Mouse (Mus musculus) embryonic facial prominence, embryonic 12.5 days (tissue): Measurements from ENCODE around the gene Etv6. TPM values are rescaled to one million over a fixed set of nuclear protein-coding genes. Genes with fewer than 3 reads are reported as not detected.

Source experiments
- ATAC-seq: fragments of 200-750 bp; cut with Nextera tagmentation; 2 replicates; pipeline ENCODE4 v1.8.0; 2017; ENCODE audit not compliant: insufficient number of reproducible peaks, insufficient read depth, low FRiP score, low TSS enrichment
- H3K27ac ChIP-seq: fragments of 300-500 bp; sonication (generic); 2 replicates; pipeline ENCODE4 v1.5.1; 2016; ENCODE audit warnings: mild to moderate bottlenecking
- H3K27me3 ChIP-seq: fragments of 300-500 bp; sonication (generic); 2 replicates; pipeline ENCODE4 v1.6.1; 2016; ENCODE audit warnings: mild to moderate bottlenecking, moderate library complexity
- H3K36me3 ChIP-seq: fragments of 300-500 bp; sonication (generic); 2 replicates; pipeline ENCODE4 v1.6.1; 2016; ENCODE audit warnings: mild to moderate bottlenecking
- H3K4me1 ChIP-seq: fragments of 300-500 bp; sonication (generic); 2 replicates; pipeline ENCODE4 v1.6.1; 2016
- H3K4me2 ChIP-seq: fragments of 300-500 bp; sonication (generic); replicated peaks from 2 replicates; pipeline ENCODE4 v1.6.1; 2016; ENCODE audit warnings: mild to moderate bottlenecking, moderate library complexity
- H3K4me3 ChIP-seq: fragments of 300-500 bp; sonication (generic); 2 replicates; pipeline ENCODE4 v1.5.1; 2016; ENCODE audit warnings: mild to moderate bottlenecking
- H3K9ac ChIP-seq: fragments of 300-500 bp; sonication (generic); 2 replicates; pipeline ENCODE4 v1.6.1; 2016; ENCODE audit warnings: mild to moderate bottlenecking, moderate library complexity
- H3K9me3 ChIP-seq: fragments of 300-500 bp; sonication (generic); 2 replicates; pipeline ENCODE4 v1.6.1; 2016; ENCODE audit warnings: mild to moderate bottlenecking, moderate library complexity
- WGBS: fragments of 180-500 bp; shearing (Covaris S2); methylation state at CpG from one replicate; pipeline ENCODE4 v1.1.7; 2016; 5-methylcytosine and 5-hydroxymethylcytosine counted together
- polyA plus RNA-seq: library from polyadenylated mRNA; unstranded; fragments of >200 nt; fragmentation: Nextera tagmentation; extraction: Ambion mirVana; gene quantifications from 2 replicates; pipeline ENCODE4 v1.2.1, GENCODE M21; 2016

Etv6 gene
- polyA plus RNA-seq, 1 experiment from 2014 or later, result 15.8 TPM

DNA sequence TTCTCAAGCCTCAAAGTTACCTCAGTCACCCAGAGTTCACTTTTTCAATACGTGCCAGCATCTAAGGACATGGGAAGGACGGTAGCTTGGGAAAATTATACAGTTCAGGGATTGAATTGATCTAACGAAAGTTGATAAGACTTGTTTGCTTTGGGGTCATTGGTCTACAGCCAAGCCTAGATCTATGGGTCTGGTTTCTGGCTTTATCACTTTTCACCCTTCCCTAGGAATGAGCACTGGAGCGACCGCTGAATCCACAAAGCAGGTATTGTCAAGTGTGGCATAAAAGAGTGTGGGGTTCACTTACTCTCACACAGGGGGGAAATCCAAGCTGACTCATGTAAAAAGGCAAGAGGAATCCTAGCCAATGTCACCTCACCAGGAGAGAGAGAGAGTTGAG, 256.9 kb downstream of the Etv6 start:
- Histone ChIP-seq H3K4me3 (no peak overlapping the region), H3K27me3 (no peaks in the 10 kb centered on the region), H3K27ac (no peak overlapping the region), H3K4me1 (no peaks in the 10 kb centered on the region), H3K36me3 (no peaks in the 10 kb centered on the region), H3K9me3 (no peaks in the 10 kb centered on the region), H3K9ac (no peak overlapping the region), H3K4me2 (no peak overlapping the region)
- WGBS, result 81% methylated on average over 5 of the region's 5 CpGs
- no peak for ATAC-seq

DNA sequence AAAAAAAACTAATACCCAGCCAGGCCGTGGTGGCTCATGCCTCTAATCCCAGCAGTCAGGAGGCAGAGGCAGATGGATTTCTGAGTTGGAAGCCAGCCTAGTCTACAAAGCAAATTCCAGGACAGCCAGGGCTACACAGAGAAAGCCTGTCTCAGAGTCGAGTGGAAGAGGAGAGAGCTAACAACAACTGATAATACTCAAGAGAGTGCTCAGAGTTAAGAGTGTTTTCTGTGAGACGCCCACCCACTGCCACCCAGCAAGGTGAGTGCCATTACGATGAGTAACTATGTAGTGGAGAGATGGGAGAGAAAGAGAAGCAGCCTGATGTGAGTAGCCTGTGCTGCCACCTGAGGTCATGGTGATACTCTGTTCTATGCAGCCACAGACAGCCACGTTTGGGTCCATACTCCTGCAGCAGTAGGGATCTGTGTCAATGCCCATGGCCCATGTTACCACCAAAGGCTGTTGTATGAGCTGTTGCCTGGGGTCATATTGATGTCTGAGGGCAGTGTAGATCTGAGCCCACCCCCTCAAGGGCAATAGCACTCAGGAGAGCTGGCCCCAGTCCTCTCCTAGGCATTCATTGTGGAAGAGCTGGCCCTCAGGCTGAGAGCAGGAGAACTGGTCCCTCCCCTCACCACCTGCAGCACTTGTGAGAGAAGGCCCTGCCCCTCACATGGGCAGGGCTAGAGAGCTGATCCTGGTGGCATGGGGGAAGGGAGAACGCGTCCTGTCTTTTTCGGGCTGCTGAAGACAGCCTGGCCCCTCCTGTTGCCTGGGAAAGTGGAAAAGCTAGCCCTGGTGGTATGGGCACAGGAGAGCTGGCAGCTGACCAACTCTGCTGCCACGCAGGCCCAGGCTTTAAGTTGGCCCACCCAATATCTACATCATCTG, 258.4 kb downstream of the Etv6 start:
- Histone ChIP-seq H3K4me1 (no peaks in the 10 kb centered on the region), H3K27me3 (no peaks in the 10 kb centered on the region), H3K9me3 (no peaks in the 10 kb centered on the region), H3K36me3 (no peaks in the 10 kb centered on the region), H3K9ac (no peak overlapping the region), H3K4me2 (no peak overlapping the region), H3K4me3 (no peak overlapping the region), H3K27ac (no peak overlapping the region)
- WGBS, result 46% methylated on average over 9 of the region's 9 CpGs
- ATAC-seq, result peak; percentile 52; the same call in 1 of the 2 replicates

DNA sequence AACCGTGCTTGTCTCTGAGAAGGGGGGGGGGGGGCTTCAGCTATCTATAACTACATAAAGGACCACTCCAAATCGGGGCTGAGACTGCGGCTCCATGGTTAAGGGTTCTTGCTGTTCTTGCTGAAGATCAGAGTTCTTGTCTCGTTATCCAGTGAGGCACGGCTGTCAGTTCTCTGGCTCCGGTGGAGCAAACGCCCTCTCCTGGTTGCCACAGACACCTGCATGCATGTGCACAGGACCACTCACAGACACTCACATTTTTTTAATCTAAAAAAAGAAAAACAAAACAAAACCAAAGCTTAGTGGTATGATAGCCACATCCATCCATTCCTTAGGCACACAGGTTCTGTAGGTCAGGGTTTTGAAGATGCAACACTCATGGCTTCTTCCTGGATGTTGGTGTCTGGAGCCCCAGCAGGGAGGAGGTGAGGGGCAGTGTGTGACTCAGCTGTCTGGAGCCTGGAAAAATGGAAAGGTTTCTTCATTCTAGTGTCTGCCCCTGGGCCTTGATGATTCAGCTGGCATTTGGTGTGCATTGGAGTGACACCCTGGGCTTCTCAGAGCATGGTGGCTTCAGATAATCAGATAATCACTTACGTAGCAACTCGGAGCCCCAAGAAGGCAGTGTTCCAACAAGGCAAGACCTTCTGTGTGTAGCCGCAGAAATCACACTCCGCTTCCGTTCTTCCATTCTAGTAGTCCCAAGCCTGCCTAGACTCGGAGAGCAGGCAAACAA, 262.6 kb downstream of the Etv6 start:
- Histone ChIP-seq H3K27me3 (no peaks in the 10 kb centered on the region), H3K9me3 (no peaks in the 10 kb centered on the region), H3K4me1 (no peaks in the 10 kb centered on the region), H3K36me3 (no peaks in the 10 kb centered on the region), H3K27ac (no peak overlapping the region), H3K4me2 (no peak overlapping the region), H3K9ac (no peak overlapping the region), H3K4me3 (no peak overlapping the region)
- no peak for ATAC-seq
- 80% methylated on average over 13 of the region's 13 CpGs for WGBS

DNA sequence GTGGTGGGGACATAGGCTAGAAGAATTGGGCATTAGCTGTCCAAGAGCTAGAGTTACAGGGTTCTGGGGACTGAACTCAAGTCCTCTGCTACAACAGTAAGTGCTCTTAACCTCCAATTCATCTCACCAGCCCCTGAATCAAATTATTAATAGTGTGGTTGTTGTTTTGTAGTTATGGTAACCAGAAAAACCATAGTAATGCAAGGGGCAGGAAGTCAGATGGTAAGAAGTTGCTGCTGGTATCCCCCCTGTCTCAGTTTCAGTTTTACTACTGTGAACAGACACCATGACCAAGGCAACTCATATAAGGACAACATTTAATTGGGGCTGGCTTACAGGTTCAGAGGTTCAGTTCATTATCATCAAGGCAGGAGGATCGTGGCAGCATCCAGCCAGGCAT, 266.5 kb downstream of the Etv6 start:
- no peaks in the 10 kb centered on the region for H3K27me3 ChIP-seq
- WGBS, result 83% methylated on average over 1 of the region's 1 CpGs
- no peak for ATAC-seq

DNA sequence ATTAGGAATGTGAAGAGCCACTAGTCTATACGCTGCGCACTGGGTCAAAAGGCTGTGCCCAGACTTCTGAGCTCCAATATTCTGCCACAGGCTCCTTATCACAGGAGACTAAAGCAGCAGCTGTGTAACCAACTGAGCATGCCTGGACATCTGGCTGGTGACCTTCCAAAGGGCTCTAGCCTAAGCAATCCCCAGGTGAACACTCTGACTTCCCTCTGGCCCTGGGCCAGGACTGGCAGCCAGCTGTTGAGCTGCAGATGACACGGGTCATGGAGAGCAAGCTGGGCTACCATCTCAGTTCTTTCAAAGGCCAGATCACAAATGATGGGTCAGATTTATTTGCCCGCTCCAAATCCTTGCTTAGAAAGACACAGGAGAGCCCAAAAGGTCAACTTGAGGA, 275.8 kb downstream of the Etv6 start:
- 58% methylated on average over 4 of the region's 4 CpGs for WGBS
- H3K27me3 ChIP-seq, result no peaks in the 10 kb centered on the region
- no peak for ATAC-seq
- H3K27ac ChIP-seq, result no peak overlapping the region
- no peaks in the 10 kb centered on the region for H3K9me3 ChIP-seq
- no peaks in the 10 kb centered on the region for H3K36me3 ChIP-seq
- H3K9ac ChIP-seq, result no peak overlapping the region
- H3K4me2 ChIP-seq, result no peak overlapping the region
- H3K4me3 ChIP-seq, result no peak overlapping the region
- no peaks in the 10 kb centered on the region for H3K4me1 ChIP-seq

More for the DNA sequence above, 266.5 kb downstream of the Etv6 start:
- no peaks in the 10 kb centered on the region for H3K36me3 ChIP-seq
- H3K4me2 ChIP-seq, result no peak overlapping the region
- no peaks in the 10 kb centered on the region for H3K4me1 ChIP-seq
- H3K9me3 ChIP-seq, result no peaks in the 10 kb centered on the region
- no peak overlapping the region for H3K27ac ChIP-seq
- H3K4me3 ChIP-seq, result no peak overlapping the region
- H3K9ac ChIP-seq, result no peak overlapping the region

DNA sequence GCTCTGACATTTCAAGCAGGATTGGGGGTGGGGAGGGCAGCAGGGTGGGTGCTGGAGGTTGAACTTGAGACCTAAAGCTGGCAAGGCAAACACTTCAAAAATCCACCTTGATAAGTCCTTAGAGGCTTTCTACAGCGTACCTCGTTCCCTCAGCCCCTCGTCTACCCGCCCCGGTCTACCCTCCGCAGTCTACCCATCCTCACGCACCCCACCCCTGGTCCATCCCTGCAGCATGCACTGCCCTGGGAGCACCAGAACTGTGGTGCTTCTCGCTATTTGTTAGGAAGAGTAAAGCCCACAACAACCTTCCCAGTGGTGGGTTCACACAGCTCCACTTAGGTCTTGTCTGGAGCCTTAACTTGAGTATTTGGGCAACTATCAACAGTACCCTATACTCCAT, 277.1 kb downstream of the Etv6 start:
- ATAC-seq, result no peak
- Histone ChIP-seq H3K9ac (no peak overlapping the region), H3K4me2 (no peak overlapping the region), H3K27ac (no peak overlapping the region), H3K27me3 (no peaks in the 10 kb centered on the region), H3K4me1 (no peaks in the 10 kb centered on the region), H3K36me3 (no peaks in the 10 kb centered on the region), H3K9me3 (no peaks in the 10 kb centered on the region), H3K4me3 (no peak overlapping the region)
- WGBS, result 95% methylated on average over 8 of the region's 8 CpGs

DNA sequence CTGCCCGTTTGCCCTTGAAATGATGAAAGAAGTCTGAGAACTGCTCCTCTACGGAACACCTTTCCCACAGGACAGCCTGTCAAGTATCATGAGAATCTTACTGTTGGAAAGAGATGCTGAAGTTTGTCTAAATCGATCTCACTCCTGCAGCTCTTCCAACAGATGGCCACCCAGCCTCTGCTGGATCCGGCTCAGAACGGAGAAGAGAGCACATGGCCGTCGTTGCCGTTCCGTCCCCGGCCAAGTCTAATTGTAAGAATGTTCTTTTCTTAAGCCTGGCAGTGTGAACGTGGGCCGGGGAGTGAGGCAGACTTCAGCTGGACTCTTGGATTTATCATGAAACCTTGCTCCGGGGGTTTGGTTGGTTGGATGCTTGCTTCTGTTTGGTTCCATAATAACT, 281.9 kb downstream of the Etv6 start:
- H3K4me2 ChIP-seq, result no peak overlapping the region
- no peaks in the 10 kb centered on the region for H3K4me1 ChIP-seq
- H3K4me3 ChIP-seq, result no peak overlapping the region
- H3K9me3 ChIP-seq, result no peaks in the 10 kb centered on the region
- no peak for ATAC-seq
- WGBS, result 79% methylated on average over 13 of the region's 13 CpGs
- no peak overlapping the region for H3K27ac ChIP-seq
- no peak overlapping the region for H3K9ac ChIP-seq
- H3K27me3 ChIP-seq, result no peaks in the 10 kb centered on the region
- no peaks in the 10 kb centered on the region for H3K36me3 ChIP-seq

Other genes with a start within 250 kb of the Etv6 start
- not detected in 2 replicates for gene Kap, start 181.9 kb upstream of the Etv6 start, polyA plus RNA-seq